Mouse (Mus musculus) forebrain, embryonic 13.5 days (tissue): ENCODE results near the gene Gucy2g. TPM values are rescaled to one million over a fixed set of nuclear protein-coding genes. Genes with fewer than 3 reads are reported as not detected.
"Not testable (repeated sequence)": the region's sequence is repeated elsewhere in the genome, so short reads cannot be mapped to it uniquely, and the experiment has no call there.

Experiments used
- ATAC-seq: fragments of 200-750 bp; cut with Nextera tagmentation; 2 replicates; pipeline ENCODE4 v1.8.0; 2017
- H3K27ac ChIP-seq: fragments of 300-500 bp; sonication (generic); 2 replicates; pipeline ENCODE4 v1.5.1; 2015; ENCODE audit warnings: inconsistent platforms, mild to moderate bottlenecking, moderate library complexity
- H3K27me3 ChIP-seq: fragments of 300-500 bp; sonication (generic); 2 replicates; pipeline ENCODE4 v1.6.1; 2015; ENCODE audit warnings: mild to moderate bottlenecking, inconsistent platforms
- H3K36me3 ChIP-seq: fragments of 300-500 bp; sonication (generic); 2 replicates; pipeline ENCODE4 v1.6.1; 2015; ENCODE audit warnings: mild to moderate bottlenecking, inconsistent platforms; ENCODE audit not compliant: poor library complexity, severe bottlenecking
- H3K4me1 ChIP-seq: fragments of 300-500 bp; sonication (generic); 2 replicates; pipeline ENCODE4 v1.6.1; 2015; ENCODE audit warnings: inconsistent platforms
- H3K4me2 ChIP-seq: fragments of 300-500 bp; sonication (generic); 2 replicates; pipeline ENCODE4 v1.6.1; 2015; ENCODE audit warnings: inconsistent platforms, mild to moderate bottlenecking, moderate library complexity
- H3K4me3 ChIP-seq: fragments of 300-500 bp; sonication (generic); 2 replicates; pipeline ENCODE4 v1.5.1; 2015; ENCODE audit warnings: mild to moderate bottlenecking, inconsistent platforms
- H3K9ac ChIP-seq: fragments of 300-500 bp; sonication (generic); 2 replicates; pipeline ENCODE4 v1.6.1; 2015; ENCODE audit warnings: mild to moderate bottlenecking, inconsistent platforms
- H3K9me3 ChIP-seq: fragments of 300-500 bp; sonication (generic); replicated peaks from 2 replicates; pipeline ENCODE4 v1.6.1; 2016; ENCODE audit warnings: inconsistent platforms
- WGBS: fragments of 180-500 bp; shearing (Covaris S2); methylation state at CpG from one replicate; pipeline ENCODE4 v1.1.7; 2015; 5-methylcytosine and 5-hydroxymethylcytosine counted together
- polyA plus RNA-seq: library from polyadenylated mRNA; unstranded; fragments of >200 nt; fragmentation: Nextera tagmentation; extraction: Ambion mirVana; gene quantifications from 2 replicates; pipeline ENCODE4 v1.2.1, GENCODE M21; 2015

Gene Gucy2g
- polyA plus RNA-seq, 1 experiment from 2014 or later = not detected

- not testable (repeated sequence) for ATAC-seq, H3K27ac ChIP-seq, H3K4me1 ChIP-seq, H3K4me3 ChIP-seq, H3K36me3 ChIP-seq, H3K9ac ChIP-seq, H3K27me3 ChIP-seq, H3K4me2 ChIP-seq
- H3K9me3 ChIP-seq = peaks cover 12% of the 10 kb centered on the region
- 95% methylated on average over 8 of the region's 8 CpGs for WGBS
Observed at GRCm38 (mm10) chr19:55169236-55169729, 71.8 kb downstream of the Gucy2g start.

- no peak overlapping the region for H3K9ac ChIP-seq
- H3K36me3 ChIP-seq = no peaks in the 10 kb centered on the region
- no peak overlapping the region for H3K4me3 ChIP-seq
- no peak overlapping the region for H3K4me2 ChIP-seq
- H3K27me3 ChIP-seq = no peaks in the 10 kb centered on the region
- ATAC-seq = no peak
- H3K4me1 ChIP-seq = no peaks in the 10 kb centered on the region
- WGBS = 78% methylated on average over 6 of the region's 6 CpGs
- H3K9me3 ChIP-seq = peaks cover 12% of the 10 kb centered on the region
- H3K27ac ChIP-seq = no peak overlapping the region
Observed at GRCm38 (mm10) chr19:55168360-55168759, 72.7 kb downstream of the Gucy2g start.

- Histone ChIP-seq H3K9me3 (peaks cover 12% of the 10 kb centered on the region), H3K27me3 (no peaks in the 10 kb centered on the region), H3K4me1 (no peaks in the 10 kb centered on the region), H3K36me3 (no peaks in the 10 kb centered on the region), H3K27ac (no peak overlapping the region), H3K9ac (no peak overlapping the region), H3K4me2 (no peak overlapping the region), H3K4me3 (no peak overlapping the region)
- 76% methylated on average over 2 of the region's 2 CpGs for WGBS
- ATAC-seq = no peak
Observed at GRCm38 (mm10) chr19:55167741-55168140, 73.3 kb downstream of the Gucy2g start.

- no peaks in the 10 kb centered on the region for H3K27me3 ChIP-seq
- no peak overlapping the region for H3K4me2 ChIP-seq
- WGBS = 97% methylated on average over 2 of the region's 2 CpGs
- peaks cover 12% of the 10 kb centered on the region for H3K9me3 ChIP-seq
- H3K27ac ChIP-seq = no peak overlapping the region
- no peak overlapping the region for H3K9ac ChIP-seq
- no peak overlapping the region for H3K4me3 ChIP-seq
- no peak for ATAC-seq
- no peaks in the 10 kb centered on the region for H3K36me3 ChIP-seq
- H3K4me1 ChIP-seq = no peaks in the 10 kb centered on the region
Observed at GRCm38 (mm10) chr19:55166741-55167140, 74.3 kb downstream of the Gucy2g start.

- no peak overlapping the region for H3K27ac ChIP-seq
- H3K4me2 ChIP-seq = no peak overlapping the region
- ATAC-seq = no peak
- H3K4me1 ChIP-seq = no peaks in the 10 kb centered on the region
- peaks cover 12% of the 10 kb centered on the region for H3K9me3 ChIP-seq
- no peaks in the 10 kb centered on the region for H3K36me3 ChIP-seq
- no peak overlapping the region for H3K9ac ChIP-seq
- WGBS = 85% methylated on average over 4 of the region's 4 CpGs
- no peak overlapping the region for H3K4me3 ChIP-seq
- H3K27me3 ChIP-seq = no peaks in the 10 kb centered on the region
Observed at GRCm38 (mm10) chr19:55165954-55166353, 75.1 kb downstream of the Gucy2g start.

- no peaks in the 10 kb centered on the region for H3K36me3 ChIP-seq
- ATAC-seq = no peak
- no peak overlapping the region for H3K27ac ChIP-seq
- 76% methylated on average over 1 of the region's 1 CpGs for WGBS
- peaks cover 9% of the 10 kb centered on the region for H3K9me3 ChIP-seq
- H3K4me1 ChIP-seq = no peaks in the 10 kb centered on the region
- no peak overlapping the region for H3K9ac ChIP-seq
- H3K27me3 ChIP-seq = no peaks in the 10 kb centered on the region
- no peak overlapping the region for H3K4me3 ChIP-seq
- no peak overlapping the region for H3K4me2 ChIP-seq
Observed at GRCm38 (mm10) chr19:55165183-55165865, 75.7 kb downstream of the Gucy2g start.

GRCm38 (mm10) chr19:55164162-55164561 lies 76.9 kb downstream of the Gucy2g start:
- no peaks in the 10 kb centered on the region for H3K27me3 ChIP-seq
- no peaks in the 10 kb centered on the region for H3K36me3 ChIP-seq
- no peak for ATAC-seq
- no peak overlapping the region for H3K27ac ChIP-seq
- WGBS = 82% methylated on average over 1 of the region's 1 CpGs
- no peaks in the 10 kb centered on the region for H3K4me1 ChIP-seq
- no peaks in the 10 kb centered on the region; the same call in 1 of the 2 replicates for H3K9me3 ChIP-seq
- H3K4me3 ChIP-seq = no peak overlapping the region
- no peak overlapping the region for H3K4me2 ChIP-seq
- no peak overlapping the region for H3K9ac ChIP-seq

GRCm38 (mm10) chr19:55162271-55162670 lies 78.8 kb downstream of the Gucy2g start:
- Histone ChIP-seq H3K36me3 (no peaks in the 10 kb centered on the region), H3K4me2 (no peak overlapping the region), H3K27me3 (no peaks in the 10 kb centered on the region), H3K9ac (no peak overlapping the region), H3K4me3 (no peak overlapping the region), H3K9me3 (no peaks in the 10 kb centered on the region), H3K4me1 (no peaks in the 10 kb centered on the region), H3K27ac (no peak overlapping the region)
- WGBS = 86% methylated on average over 4 of the region's 4 CpGs
- ATAC-seq = no peak

- no peak for ATAC-seq
- WGBS = 88% methylated on average over 6 of the region's 6 CpGs
- Histone ChIP-seq H3K4me2 (no peak overlapping the region), H3K27me3 (no peaks in the 10 kb centered on the region), H3K4me3 (no peak overlapping the region), H3K9ac (no peak overlapping the region), H3K9me3 (no peaks in the 10 kb centered on the region), H3K4me1 (no peaks in the 10 kb centered on the region), H3K27ac (no peak overlapping the region), H3K36me3 (no peaks in the 10 kb centered on the region)
Observed at GRCm38 (mm10) chr19:55159826-55160225, 81.2 kb downstream of the Gucy2g start.

- no peaks in the 10 kb centered on the region for H3K36me3 ChIP-seq
- H3K9me3 ChIP-seq = no peaks in the 10 kb centered on the region
- no peak overlapping the region for H3K4me3 ChIP-seq
- H3K9ac ChIP-seq = no peak overlapping the region
- ATAC-seq = no peak
- 59% methylated on average over 8 of the region's 8 CpGs for WGBS
- no peaks in the 10 kb centered on the region for H3K4me1 ChIP-seq
- no peak overlapping the region for H3K4me2 ChIP-seq
- H3K27ac ChIP-seq = no peak overlapping the region
- no peaks in the 10 kb centered on the region for H3K27me3 ChIP-seq
Observed at GRCm38 (mm10) chr19:55158606-55159005, 82.4 kb downstream of the Gucy2g start.

- Histone ChIP-seq H3K4me1 (no peaks in the 10 kb centered on the region), H3K9me3 (no peaks in the 10 kb centered on the region), H3K27ac (no peak overlapping the region), H3K4me3 (no peak overlapping the region), H3K36me3 (no peaks in the 10 kb centered on the region), H3K9ac (no peak overlapping the region), H3K4me2 (no peak overlapping the region), H3K27me3 (no peaks in the 10 kb centered on the region)
- ATAC-seq = no peak
- WGBS = 83% methylated on average over 7 of the region's 7 CpGs
Observed at GRCm38 (mm10) chr19:55157029-55157428, 84.0 kb downstream of the Gucy2g start.

- no peaks in the 10 kb centered on the region for H3K4me1 ChIP-seq
- H3K9ac ChIP-seq = no peak overlapping the region
- H3K4me3 ChIP-seq = no peak overlapping the region
- ATAC-seq = no peak
- H3K9me3 ChIP-seq = no peaks in the 10 kb centered on the region
- H3K4me2 ChIP-seq = no peak overlapping the region
- H3K36me3 ChIP-seq = no peaks in the 10 kb centered on the region
- no peak overlapping the region for H3K27ac ChIP-seq
- WGBS = 93% methylated on average over 6 of the region's 6 CpGs
- no peaks in the 10 kb centered on the region for H3K27me3 ChIP-seq
Observed at GRCm38 (mm10) chr19:55152983-55153382, 88.1 kb downstream of the Gucy2g start.

GRCm38 (mm10) chr19:55152274-55152673 lies 88.8 kb downstream of the Gucy2g start:
- H3K4me1 ChIP-seq, H3K4me2 ChIP-seq, H3K9ac ChIP-seq, H3K4me3 ChIP-seq, H3K27me3 ChIP-seq, ATAC-seq, H3K36me3 ChIP-seq, H3K9me3 ChIP-seq, H3K27ac ChIP-seq: not testable (repeated sequence)
- WGBS = 72% methylated on average over 6 of the region's 6 CpGs
